Mouse (Mus musculus) forebrain, embryonic 14.5 days (tissue): ENCODE measurements around the gene Arel1. TPM values are rescaled to one million over a fixed set of nuclear protein-coding genes. Genes with fewer than 3 reads are reported as not detected.

Experiments used
- ATAC-seq: fragments of 200-750 bp; cut with Nextera tagmentation; 2 replicates; pipeline ENCODE4 v1.8.0; 2017; ENCODE audit warnings: mild to moderate bottlenecking, moderate library complexity
- DNase-seq: peaks from one replicate; pipeline ENCODE4 v3.0.0-alpha.2; 2015; ENCODE audit warnings: low spot score
- H3K27ac ChIP-seq: fragments of 300-500 bp; sonication (generic); 2 replicates; pipeline ENCODE4 v1.5.1; 2014; ENCODE audit warnings: low read depth, mild to moderate bottlenecking, control low read depth, low read length, moderate library complexity
- H3K27me3 ChIP-seq: fragments of 300-500 bp; sonication (generic); replicated peaks from 2 replicates; pipeline ENCODE4 v1.6.1; 2014; ENCODE audit warnings: low read length, control low read depth, mixed read lengths; ENCODE audit not compliant: control insufficient read depth, insufficient read depth
- H3K36me3 ChIP-seq: fragments of 300-500 bp; sonication (generic); 2 replicates; pipeline ENCODE4 v1.6.1; 2014; ENCODE audit warnings: low read length, control low read depth; ENCODE audit not compliant: control insufficient read depth, insufficient read depth
- H3K4me1 ChIP-seq: fragments of 300-500 bp; sonication (generic); 2 replicates; pipeline ENCODE4 v1.6.1; 2014; ENCODE audit warnings: antibody characterized with exemption, low read length, control low read depth; ENCODE audit not compliant: control insufficient read depth, insufficient read depth
- H3K4me2 ChIP-seq: fragments of 300-500 bp; sonication (generic); 2 replicates; pipeline ENCODE4 v1.6.1; 2014; ENCODE audit warnings: mild to moderate bottlenecking, control low read depth, low read length
- H3K4me3 ChIP-seq: fragments of 300-500 bp; sonication (generic); 2 replicates; pipeline ENCODE4 v1.5.1; 2014; ENCODE audit warnings: low read depth, low read length, control low read depth
- H3K9ac ChIP-seq: fragments of 300-500 bp; sonication (generic); 2 replicates; pipeline ENCODE4 v1.6.1; 2014; ENCODE audit warnings: mild to moderate bottlenecking, low read length, control low read depth, moderate library complexity
- H3K9me3 ChIP-seq: fragments of 300-500 bp; sonication (generic); replicated peaks from 2 replicates; pipeline ENCODE4 v1.6.1; 2016; ENCODE audit warnings: low read length, control low read depth, mixed read lengths; ENCODE audit not compliant: control insufficient read depth
- WGBS: fragments of 180-500 bp; shearing (Covaris S2); extraction: QIAGEN DNeasy Blood & Tissue Kit; methylation state at CpG from one replicate; pipeline ENCODE4 v1.1.7; 2014; 5-methylcytosine and 5-hydroxymethylcytosine counted together
- polyA plus RNA-seq: library from polyadenylated mRNA; unstranded; fragments of >200 nt; fragmentation: Nextera tagmentation; extraction: Ambion mirVana; gene quantifications from 2 replicates; pipeline ENCODE4 v1.2.1, GENCODE M21; 2014

The Arel1 gene
- polyA plus RNA-seq, 1 experiment from 2014 or later, result 31.4 TPM

GRCm38 (mm10) chr12:84956317-84956716, 14.4 kb downstream of the Arel1 start:
- Histone ChIP-seq H3K4me3 (no peak overlapping the region), H3K4me1 (no peaks in the 10 kb centered on the region)

GRCm38 (mm10) chr12:84952351-84952750, 18.3 kb downstream of the Arel1 start:
- H3K4me1 ChIP-seq, result no peaks in the 10 kb centered on the region
- peak; percentile 22 for DNase-seq
- H3K9ac ChIP-seq, result no peak overlapping the region
- no peaks in the 10 kb centered on the region for H3K27me3 ChIP-seq
- H3K9me3 ChIP-seq, result no peaks in the 10 kb centered on the region
- H3K36me3 ChIP-seq, result peaks cover 18% of the 10 kb centered on the region
- H3K4me3 ChIP-seq, result no peak overlapping the region
- 78% methylated on average over 1 of the region's 1 CpGs for WGBS
- H3K4me2 ChIP-seq, result no peak overlapping the region
- no peak for ATAC-seq
- no peak overlapping the region for H3K27ac ChIP-seq

More at GRCm38 (mm10) chr12:84956317-84956716, 14.4 kb downstream of the Arel1 start:
- no peaks in the 10 kb centered on the region for H3K9me3 ChIP-seq
- WGBS, result 93% methylated on average over 3 of the region's 3 CpGs
- H3K9ac ChIP-seq, result no peak overlapping the region
- H3K27ac ChIP-seq, result no peak overlapping the region
- H3K36me3 ChIP-seq, result no peaks in the 10 kb centered on the region
- no peak overlapping the region for H3K4me2 ChIP-seq
- DNase-seq, result no peak
- no peak for ATAC-seq
- H3K27me3 ChIP-seq, result no peaks in the 10 kb centered on the region

- no peaks in the 10 kb centered on the region for H3K9me3 ChIP-seq
- ATAC-seq, result no peak
- H3K27me3 ChIP-seq, result no peaks in the 10 kb centered on the region
- H3K27ac ChIP-seq, result no peak overlapping the region
- no peak overlapping the region for H3K4me2 ChIP-seq
- peaks cover 22% of the 10 kb centered on the region for H3K36me3 ChIP-seq
- no peaks in the 10 kb centered on the region for H3K4me1 ChIP-seq
- WGBS, result 36% methylated on average over 8 of the region's 8 CpGs
- no peak overlapping the region for H3K9ac ChIP-seq
- no peak overlapping the region for H3K4me3 ChIP-seq
- DNase-seq, result no peak
Observed at GRCm38 (mm10) chr12:84951531-84951930, 19.2 kb downstream of the Arel1 start.

- Histone ChIP-seq H3K9me3 (no peaks in the 10 kb centered on the region), H3K36me3 (peaks cover 23% of the 10 kb centered on the region), H3K27me3 (no peaks in the 10 kb centered on the region), H3K4me1 (no peaks in the 10 kb centered on the region), H3K9ac (no peak overlapping the region), H3K4me3 (no peak overlapping the region), H3K27ac (no peak overlapping the region), H3K4me2 (no peak overlapping the region)
- WGBS, result 78% methylated on average over 6 of the region's 6 CpGs
- DNase-seq (no peak), ATAC-seq (no peak)
Observed at GRCm38 (mm10) chr12:84950763-84951162, 19.9 kb downstream of the Arel1 start.

- DNase-seq (no peak), ATAC-seq (no peak)
- peaks cover 30% of the 10 kb centered on the region for H3K36me3 ChIP-seq
Observed at GRCm38 (mm10) chr12:84948584-84949285, 22.0 kb downstream of the Arel1 start.

GRCm38 (mm10) chr12:84947894-84948583, 22.7 kb downstream of the Arel1 start:
- no peaks in the 10 kb centered on the region for H3K9me3 ChIP-seq
- DNase-seq, result no peak
- H3K27me3 ChIP-seq, result no peaks in the 10 kb centered on the region
- H3K27ac ChIP-seq, result no peak overlapping the region
- peaks cover 36% of the 10 kb centered on the region for H3K36me3 ChIP-seq
- no peak for ATAC-seq
- no peak overlapping the region for H3K9ac ChIP-seq
- H3K4me2 ChIP-seq, result no peak overlapping the region
- no peak overlapping the region for H3K4me3 ChIP-seq
- H3K4me1 ChIP-seq, result no peaks in the 10 kb centered on the region
- WGBS, result 78% methylated on average over 2 of the region's 2 CpGs

More at GRCm38 (mm10) chr12:84948584-84949285, 22.0 kb downstream of the Arel1 start:
- H3K4me2 ChIP-seq, result no peak overlapping the region
- no peaks in the 10 kb centered on the region for H3K9me3 ChIP-seq
- H3K9ac ChIP-seq, result no peak overlapping the region
- H3K27me3 ChIP-seq, result no peaks in the 10 kb centered on the region
- 93% methylated on average over 6 of the region's 6 CpGs for WGBS
- no peak overlapping the region for H3K27ac ChIP-seq
- H3K4me1 ChIP-seq, result no peaks in the 10 kb centered on the region
- H3K4me3 ChIP-seq, result no peak overlapping the region

GRCm38 (mm10) chr12:84944813-84945553, 25.7 kb downstream of the Arel1 start:
- DNase-seq (no peak), ATAC-seq (no peak)
- peaks cover 55% of the 10 kb centered on the region for H3K36me3 ChIP-seq
- no peak overlapping the region for H3K4me3 ChIP-seq
- H3K27me3 ChIP-seq, result no peaks in the 10 kb centered on the region
- H3K4me2 ChIP-seq, result no peak overlapping the region
- H3K9ac ChIP-seq, result no peak overlapping the region
- no peaks in the 10 kb centered on the region for H3K4me1 ChIP-seq
- 94% methylated on average over 9 of the region's 9 CpGs for WGBS
- no peak overlapping the region for H3K27ac ChIP-seq
- no peaks in the 10 kb centered on the region for H3K9me3 ChIP-seq

- Histone ChIP-seq H3K9me3 (no peaks in the 10 kb centered on the region), H3K9ac (no peak overlapping the region), H3K36me3 (peaks cover 55% of the 10 kb centered on the region), H3K4me2 (no peak overlapping the region), H3K27ac (no peak overlapping the region), H3K4me1 (no peaks in the 10 kb centered on the region), H3K27me3 (no peaks in the 10 kb centered on the region), H3K4me3 (no peak overlapping the region)
- 87% methylated on average over 4 of the region's 4 CpGs for WGBS
- DNase-seq (no peak), ATAC-seq (no peak)
Observed at GRCm38 (mm10) chr12:84944150-84944812, 26.4 kb downstream of the Arel1 start.
